Mouse (Mus musculus) left cerebral cortex, postnatal 36 days (tissue): ENCODE measurements around the gene Hist1h4m. TPM values are rescaled to one million over a fixed set of nuclear protein-coding genes. Genes with fewer than 3 reads are reported as not detected.
"Not testable (repeated sequence)": the region's sequence is repeated elsewhere in the genome, so short reads cannot be mapped to it uniquely, and the experiment has no call there.

Experiments used
- DNase-seq, 2 experiments: peaks; one replicate each; pipeline ENCODE4 v3.0.0; 2021 to 2022; ENCODE audit warnings: low spot score in 2 of 2, mixed read lengths in 1 of 2
- intact Hi-C: fragments of 180-260 bp; cut with DNase I; formaldehyde crosslinking; loops from one replicate; pipeline ENCODE4 v1.15.1; 2025
- total RNA-seq, 2 experiments: library from RNA; stranded (reverse); gene quantifications; 2 replicates each; pipeline ENCODE4 v1.2.3; 2021

Gene Hist1h4m
- total RNA-seq, result 100 to 1,000 TPM; 258 to 294 TPM

GRCm38 (mm10) chr13:21811539-21811938, at the start of gene Hist1h4m:
Gene Hist1h4m, plus strand, starts transcription at chr13:21811746.
- intact Hi-C loops, result not testable (repeated sequence)
- peak; percentile 43 to 46 for DNase-seq

DNA sequence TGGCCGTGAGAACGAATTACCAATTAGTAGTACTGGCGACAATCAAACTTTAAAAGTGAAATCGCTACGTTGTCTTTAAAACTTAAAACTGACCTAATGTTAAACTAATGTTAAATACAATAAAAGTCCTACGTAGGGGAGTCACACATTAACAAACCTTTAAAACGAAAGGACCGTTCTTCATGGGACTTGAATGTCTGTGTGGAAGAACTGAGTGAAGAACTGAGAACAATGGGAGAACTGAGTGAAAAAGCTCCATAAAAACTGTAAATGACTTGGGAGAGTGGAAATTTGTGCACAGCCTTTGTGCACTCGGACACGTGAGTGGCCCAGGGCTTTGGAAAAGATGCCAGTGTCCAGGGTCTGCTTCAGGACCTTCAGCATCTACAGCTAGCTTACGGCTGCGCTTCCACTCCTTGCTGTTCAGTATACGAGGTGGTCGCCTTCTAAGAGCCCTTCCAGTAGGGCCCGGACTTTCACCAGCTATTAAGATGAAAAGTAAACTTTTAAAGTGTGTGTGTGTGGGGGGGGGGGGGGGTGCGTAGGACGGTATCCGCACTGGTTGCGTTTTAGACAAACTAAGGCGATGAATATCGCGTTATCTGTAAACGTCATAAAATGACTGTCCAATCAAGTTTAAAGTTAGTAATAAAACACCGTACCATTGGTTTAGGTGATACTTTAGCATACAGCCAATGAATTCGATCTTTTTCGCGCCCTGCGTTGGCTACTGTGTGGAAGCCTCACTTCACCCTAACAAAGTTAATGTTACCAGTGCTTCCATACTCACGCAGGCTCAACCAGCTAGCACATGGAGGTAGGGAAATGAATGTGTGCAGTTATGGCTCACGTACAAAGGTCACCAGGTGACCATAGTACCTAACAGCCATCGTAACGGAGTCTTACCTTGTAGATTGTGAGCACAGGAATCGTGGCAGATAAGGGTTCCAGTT, 32.5 kb upstream of the Hist1h4m start:
- intact Hi-C loops, result no loop called here
- peak; percentile 52 to 58 for DNase-seq

DNA sequence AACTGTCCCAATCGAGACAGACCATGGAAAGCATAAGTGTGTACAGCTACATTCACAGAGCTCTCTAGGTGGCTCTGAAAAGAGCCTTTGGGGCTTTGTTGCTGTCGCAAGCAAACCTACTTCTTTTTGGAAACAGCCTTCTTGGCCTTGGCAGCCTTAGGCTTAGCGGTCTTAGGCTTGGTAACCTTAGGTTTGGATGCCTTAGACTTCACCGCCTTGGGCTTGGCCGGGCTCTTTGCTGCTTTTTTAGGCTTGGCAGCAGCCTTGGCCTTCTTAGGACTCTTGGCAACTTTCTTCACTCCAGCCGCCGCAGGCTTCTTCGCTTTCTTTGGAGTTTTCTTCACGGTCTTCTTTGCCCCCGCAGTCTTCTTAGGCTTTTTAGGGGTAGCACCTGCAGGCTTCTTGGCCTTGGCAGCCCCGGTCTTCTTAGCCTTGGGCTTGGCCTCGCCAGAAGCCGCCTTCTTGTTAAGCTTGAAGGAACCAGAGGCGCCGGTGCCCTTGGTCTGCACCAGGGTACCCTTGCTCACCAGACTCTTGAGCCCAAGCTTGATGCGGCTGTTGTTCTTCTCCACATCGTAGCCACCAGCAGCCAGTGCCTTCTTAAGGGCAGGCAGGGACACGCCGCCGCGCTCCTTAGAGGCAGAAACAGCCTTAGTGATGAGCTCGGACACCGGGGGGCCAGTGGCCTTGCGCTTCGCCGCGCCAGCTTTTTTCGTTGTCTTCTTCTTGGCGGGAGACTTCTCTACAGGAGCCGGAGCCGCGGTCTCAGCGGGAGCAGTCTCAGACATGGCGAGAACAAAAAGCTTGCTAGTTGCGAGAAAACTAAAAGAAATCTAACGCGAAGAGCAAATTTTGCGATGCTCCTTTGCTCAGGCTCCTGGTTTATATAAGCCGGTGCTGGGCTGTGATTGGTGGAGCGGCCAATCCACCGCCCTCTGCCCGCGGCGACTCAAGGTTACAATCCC, 31.5 kb upstream of the Hist1h4m start, which contains the start of gene Hist1h1b:
Hist1h1b (minus strand) TSS at position 859 of the 965 bp plus-strand sequence.
- peak; percentile 66 to 70 for DNase-seq
- intact Hi-C loops, result no loop called here

DNA sequence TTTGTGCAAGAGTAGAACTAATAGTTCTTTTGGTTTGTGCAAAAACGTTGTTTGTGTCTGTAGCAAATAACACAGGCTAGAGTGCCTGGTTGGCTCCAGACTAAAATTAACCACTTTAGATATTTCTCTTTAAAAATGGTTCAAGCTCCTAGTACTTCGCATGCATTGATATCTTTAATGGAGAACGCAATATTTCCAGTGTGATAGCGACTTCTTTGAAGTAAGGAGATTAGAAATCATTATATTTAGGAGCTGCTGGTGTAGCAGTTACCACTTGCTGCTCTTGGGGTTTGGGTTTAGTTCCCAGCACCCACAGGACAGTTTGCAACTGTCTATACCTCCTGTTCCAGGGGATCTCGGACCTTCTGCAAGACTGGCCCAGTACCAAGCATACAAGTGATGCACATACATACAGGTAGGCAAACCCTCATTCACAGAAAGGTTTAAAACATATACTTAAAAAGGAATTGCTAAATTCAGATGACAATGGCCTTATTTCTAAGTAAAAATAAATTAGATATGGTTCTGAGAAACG, 30.5 kb upstream of the Hist1h4m start:
- intact Hi-C loops, result no loop called here

GRCm38 (mm10) chr13:21781639-21782038, 29.9 kb upstream of the Hist1h4m start:
- intact Hi-C loops, result no loop called here

More for the DNA sequence above, 30.5 kb upstream of the Hist1h4m start:
- DNase-seq, result no peak

GRCm38 (mm10) chr13:21782361-21783254, 28.9 kb upstream of the Hist1h4m start:
- peak in 1 of 2 experiments; percentile 28 for DNase-seq
- intact Hi-C loops, result not testable (repeated sequence)

More at GRCm38 (mm10) chr13:21781639-21782038, 29.9 kb upstream of the Hist1h4m start:
- DNase-seq, result no peak

- intact Hi-C loops, result no loop called here
- DNase-seq, result peak; percentile 57 to 61
Observed at GRCm38 (mm10) chr13:21783255-21783617, 28.3 kb upstream of the Hist1h4m start, which contains the start of gene Hist1h3i. Gene Hist1h3i, minus strand, starts transcription at chr13:21783370.

DNA sequence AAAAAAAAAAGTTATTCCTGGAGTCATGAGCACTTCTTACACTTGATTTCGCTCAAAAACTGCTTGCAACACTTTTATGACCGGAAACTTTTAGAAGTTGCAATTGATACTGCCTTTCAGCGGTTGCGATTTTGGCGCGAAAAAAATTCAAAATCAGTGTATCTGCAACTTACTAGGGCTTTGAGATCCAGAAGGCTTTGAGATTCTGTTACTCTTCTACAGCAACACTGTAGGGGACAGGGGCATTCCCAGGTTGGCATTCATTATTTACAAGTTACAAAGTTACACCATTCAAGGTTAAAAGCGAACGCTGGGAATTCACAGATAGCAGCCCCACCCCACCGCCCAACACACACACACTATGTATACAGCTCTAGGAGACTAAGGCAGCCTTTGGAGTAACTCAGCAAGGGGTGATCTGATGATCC, 27.8 kb upstream of the Hist1h4m start:
- intact Hi-C loops, result no loop called here
- peak in 1 of 2 experiments; percentile 4 for DNase-seq

DNA sequence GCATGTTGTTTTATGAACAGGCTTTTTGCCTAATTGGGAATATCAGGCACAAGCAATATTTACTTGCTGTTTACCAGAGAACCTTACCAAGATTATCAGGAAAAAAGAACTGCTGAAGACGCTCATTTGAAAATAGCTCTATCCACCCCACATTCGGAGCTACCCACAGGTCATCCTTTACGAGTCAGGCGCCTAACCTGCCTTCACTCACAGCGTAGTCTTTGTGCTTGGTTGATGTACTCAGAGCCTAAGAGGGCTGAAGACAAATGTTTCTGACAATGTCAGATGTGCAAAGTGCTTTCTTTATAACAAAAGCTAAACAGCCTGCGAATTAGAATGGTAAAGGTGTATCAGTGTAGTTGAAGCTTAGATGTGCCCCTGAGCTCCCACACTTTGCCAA, 27.2 kb upstream of the Hist1h4m start:
- intact Hi-C loops, result no loop called here
- no peak for DNase-seq

- no peak for DNase-seq
- intact Hi-C loops, result loop anchor here (2.0 kb wide), 1 partner anchor 36 kb away; the partner anchor contains the start of gene Hist1h4k
Observed at GRCm38 (mm10) chr13:21786189-21786898, 25.2 kb upstream of the Hist1h4m start.

GRCm38 (mm10) chr13:21786899-21787629, 24.5 kb upstream of the Hist1h4m start, which contains the start of the genes Hist1h2an and Hist1h2bp:
Gene Hist1h2an, minus strand, starts transcription at chr13:21787218.
Gene Hist1h2bp, plus strand, starts transcription at chr13:21787461.
- intact Hi-C loops, result loop anchor here (2.0 kb wide), 1 partner anchor 36 kb away; the partner anchor contains the start of gene Hist1h4k

DNA sequence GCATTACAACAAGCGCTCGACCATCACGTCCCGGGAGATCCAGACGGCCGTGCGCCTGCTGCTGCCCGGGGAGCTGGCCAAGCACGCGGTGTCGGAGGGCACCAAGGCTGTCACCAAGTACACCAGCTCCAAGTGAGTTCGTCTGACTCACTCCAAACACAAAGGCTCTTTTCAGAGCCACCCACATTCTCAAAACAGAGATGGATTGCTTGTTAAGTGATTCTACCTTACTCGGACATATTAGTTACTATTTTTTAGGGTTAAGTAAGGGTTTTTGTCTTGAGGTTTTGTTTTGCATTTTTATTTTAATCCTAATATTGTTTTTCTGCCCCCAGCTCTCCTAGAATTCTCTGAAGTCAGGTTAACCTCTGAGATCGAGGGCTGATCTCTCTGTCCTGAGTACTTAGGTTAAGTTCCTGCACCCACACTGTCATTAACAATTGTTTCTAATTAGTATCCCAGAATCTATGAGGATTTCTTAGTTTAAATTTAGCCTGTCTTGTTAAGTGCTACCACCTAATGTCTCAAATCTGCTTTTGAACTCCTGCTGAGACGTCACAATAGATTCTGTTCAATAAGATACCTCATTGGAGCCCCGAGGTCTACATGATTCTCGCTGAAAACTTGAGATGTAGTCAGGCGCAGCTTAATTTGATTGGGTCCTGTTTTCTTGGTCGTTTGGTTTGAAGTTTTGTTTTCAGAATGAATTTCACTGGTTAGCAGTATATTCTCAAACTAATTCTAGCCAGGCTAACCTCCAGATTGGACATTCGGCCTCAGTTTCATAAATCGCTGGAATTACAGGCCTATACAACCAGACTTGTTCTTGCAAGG, 23.6 kb upstream of the Hist1h4m start:
- no peak for DNase-seq
- intact Hi-C loops, result loop anchor here (2.0 kb wide), 1 partner anchor 37 kb away; the partner anchor contains the start of gene Hist1h4k

More at GRCm38 (mm10) chr13:21786899-21787629, 24.5 kb upstream of the Hist1h4m start, which contains the start of the genes Hist1h2an and Hist1h2bp:
- peak; percentile 84 to 88 for DNase-seq

- intact Hi-C loops, result no loop called here
- DNase-seq, result no peak
Observed at GRCm38 (mm10) chr13:21789925-21790324, 21.6 kb upstream of the Hist1h4m start.

DNA sequence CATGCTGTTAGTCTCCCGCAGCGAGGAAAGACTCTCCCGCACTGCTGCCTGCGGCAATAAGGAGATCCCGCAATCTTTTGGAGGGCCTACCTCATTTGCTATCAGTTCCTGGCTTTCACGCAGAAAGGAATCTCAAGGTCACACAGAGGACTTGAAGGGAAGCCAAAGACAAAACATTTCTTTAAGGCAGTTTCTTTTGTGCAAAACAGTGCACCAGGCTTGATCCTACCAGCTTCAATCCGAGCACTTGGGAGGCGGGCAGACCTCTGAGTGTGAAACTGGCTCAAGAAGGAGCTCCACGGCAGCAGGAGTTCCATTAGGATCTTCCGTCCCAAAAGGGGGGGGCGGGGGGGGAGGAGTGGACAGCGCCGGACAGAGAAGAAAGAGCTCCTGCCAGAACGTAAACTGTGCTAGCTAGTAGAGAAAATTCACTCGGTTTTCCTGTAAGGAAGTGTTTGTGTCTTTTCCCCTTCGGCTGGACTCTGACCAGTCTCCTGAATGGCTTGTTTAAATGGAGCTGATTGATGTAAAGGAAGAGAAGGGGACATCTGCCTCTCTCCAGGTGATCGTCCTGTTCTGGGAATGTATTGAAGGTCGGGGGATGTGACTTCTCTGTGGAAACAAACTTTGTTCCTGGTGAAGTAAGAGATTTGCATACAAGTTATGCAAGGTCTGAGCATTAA, 20.8 kb upstream of the Hist1h4m start:
- intact Hi-C loops, result no loop called here
- DNase-seq, result no peak

GRCm38 (mm10) chr13:21795584-21795983, 16.0 kb upstream of the Hist1h4m start:
- intact Hi-C loops, result no loop called here
- DNase-seq, result no peak
